Mouse (Mus musculus) lung, adult 2 months (tissue): ENCODE measurements at regions not wholly inside any gene's neighbourhood (a gene's known extent, or its start where the extent isn't known, plus 50 kb on each side); places are given as distances from the start of the nearest gene placed in this dataset.

ENCODE experiments used
- DNase-seq: peaks from one replicate; pipeline ENCODE4 v3.0.0; 2022
- H3K4me1 ChIP-seq: fragments of 200-500 bp; 2 replicates; pipeline ENCODE4 v1.6.1; 2011; ENCODE audit warnings: low read length; ENCODE audit not compliant: control insufficient read depth, insufficient read depth
- H3K4me3 ChIP-seq: fragments of 200-500 bp; replicated peaks from 2 replicates; pipeline ENCODE3; 2011; ENCODE audit warnings: low read depth, mild to moderate bottlenecking, control low read depth, low read length; ENCODE audit errors: extremely low read depth
- CTCF ChIP-seq: fragments of 200-500 bp; IDR thresholded peaks from 2 replicates; pipeline ENCODE4 v1.5.1; 2011; ENCODE audit warnings: mild to moderate bottlenecking, low read length, control low read depth; ENCODE audit not compliant: insufficient read depth
- POLR2A ChIP-seq: fragments of 200-500 bp; IDR thresholded peaks from 2 replicates; pipeline ENCODE4 v1.6.1; 2011; ENCODE audit warnings: low read depth, mild to moderate bottlenecking, control low read depth, low read length, borderline replicate concordance; ENCODE audit errors: extremely low read depth
- whole genome bisulfite sequencing: fragments of 180-500 bp; shearing (Covaris S2); methylation state at CpG from one replicate; pipeline ENCODE4 v1.1.7; 2018; 5-methylcytosine and 5-hydroxymethylcytosine counted together

DNA sequence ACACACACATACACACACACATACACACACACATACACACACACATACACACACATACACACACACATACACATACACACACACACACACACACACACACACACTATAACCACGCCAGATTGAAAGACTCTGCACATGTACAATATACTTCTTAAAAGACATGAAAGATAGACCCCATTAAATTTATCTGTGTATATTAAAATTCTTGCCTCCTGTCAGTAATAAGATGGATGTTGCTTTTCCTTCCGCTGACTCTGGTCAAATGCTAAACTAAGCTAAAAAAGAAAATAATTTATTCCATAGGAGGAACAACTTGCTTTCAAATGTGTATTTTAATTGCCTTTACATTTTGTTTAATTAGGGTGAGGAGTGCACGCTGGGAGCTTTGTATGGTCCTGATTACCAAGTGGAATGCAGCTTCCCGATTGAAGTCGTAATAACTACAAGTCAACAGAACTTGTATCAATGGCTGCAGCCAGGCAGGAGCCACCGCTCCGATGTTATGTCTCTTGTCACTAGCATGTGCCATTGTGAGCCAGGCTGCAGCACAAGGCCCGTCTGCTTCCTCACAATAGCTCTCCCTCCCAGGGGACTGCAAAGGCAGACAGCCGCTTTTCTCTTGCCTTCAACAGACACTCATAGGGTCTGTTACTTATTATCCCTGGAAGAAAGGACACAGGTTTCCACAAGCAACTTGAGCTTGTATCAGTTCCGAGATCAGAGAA is 129.7 kb downstream of the Dkk1 start:
- WGBS = 31% methylated on average over 10 of the region's 10 CpGs
- DNase-seq = no peak
- TF ChIP-seq CTCF (no peak), POLR2A (no peak)
- Histone ChIP-seq H3K4me3 (no peak overlapping the region), H3K4me1 (no peaks in the 10 kb centered on the region)

DNA sequence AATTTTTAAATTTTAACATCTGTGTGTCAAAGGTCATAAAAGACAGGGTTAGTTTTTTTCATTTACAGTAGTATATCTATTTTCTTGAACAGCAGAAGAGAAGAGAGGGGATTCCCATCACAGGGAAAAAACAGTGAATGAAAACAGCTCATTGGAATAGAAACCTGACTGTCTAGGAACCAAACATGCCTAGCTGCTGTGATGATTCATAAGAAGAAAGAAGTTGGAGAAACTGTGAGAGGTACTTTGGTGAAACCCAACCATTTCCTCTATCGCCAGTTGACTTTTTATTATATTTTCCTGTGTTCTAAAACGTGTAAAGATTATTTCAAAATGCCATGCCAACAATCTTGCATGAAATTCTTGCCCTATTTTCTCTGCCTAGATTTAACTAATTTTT is 123.8 kb downstream of the Dkk1 start:
- no peak for TF ChIP-seq POLR2A
- TF ChIP-seq CTCF = no peak
- WGBS = 58% methylated on average over 2 of the region's 2 CpGs
- Histone ChIP-seq H3K4me3 (no peak overlapping the region), H3K4me1 (no peaks in the 10 kb centered on the region)
- DNase-seq = no peak

DNA sequence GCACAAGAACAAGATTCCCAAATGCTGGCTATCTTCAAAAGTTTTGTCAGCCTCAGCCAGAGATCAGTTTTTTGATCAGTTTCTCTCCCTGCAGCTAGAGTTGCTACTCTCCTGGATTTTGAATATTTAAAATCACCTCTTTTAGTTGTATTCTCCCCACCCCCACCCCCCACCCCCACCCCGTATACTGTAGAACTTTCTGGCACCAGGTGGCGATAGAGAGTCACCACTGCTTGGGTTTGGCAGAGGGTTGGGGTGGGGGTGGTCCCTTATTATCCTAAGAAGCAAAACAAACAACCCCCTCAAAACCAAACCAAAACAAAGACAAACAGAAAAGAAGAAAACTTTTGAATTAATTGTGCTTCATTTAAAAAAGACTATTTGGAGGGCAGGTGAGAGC is 122.0 kb downstream of the Dkk1 start:
- H3K4me3 ChIP-seq = no peak overlapping the region
- 17% methylated on average over 2 of the region's 2 CpGs for WGBS
- TF ChIP-seq CTCF = no peak
- H3K4me1 ChIP-seq = no peaks in the 10 kb centered on the region
- no peak for DNase-seq

DNA sequence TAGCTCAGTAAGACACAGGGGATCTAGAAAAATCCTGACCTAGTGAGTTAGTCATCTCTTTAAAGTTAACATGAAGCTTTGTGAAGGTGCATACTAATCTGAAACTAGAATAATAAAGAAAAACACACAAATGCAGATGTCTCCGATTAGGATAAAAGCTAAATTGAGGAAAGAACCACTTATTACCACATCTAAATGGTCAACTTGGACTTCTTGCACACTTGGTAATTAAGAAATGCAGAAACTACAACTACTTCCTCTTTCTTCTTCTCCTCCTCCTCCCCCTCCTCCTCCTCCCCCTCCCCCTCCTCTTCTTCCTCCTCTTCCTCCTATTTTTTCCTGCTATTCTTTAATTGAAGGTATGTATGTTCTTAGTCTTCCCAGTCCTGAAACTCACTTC is 116.3 kb downstream of the Dkk1 start:
- no peak for DNase-seq
- Histone ChIP-seq H3K4me1 (no peaks in the 10 kb centered on the region), H3K4me3 (no peak overlapping the region)
- no peak for TF ChIP-seq POLR2A
- no peak for TF ChIP-seq CTCF
- WGBS = 78% methylated on average over 1 of the region's 1 CpGs

DNA sequence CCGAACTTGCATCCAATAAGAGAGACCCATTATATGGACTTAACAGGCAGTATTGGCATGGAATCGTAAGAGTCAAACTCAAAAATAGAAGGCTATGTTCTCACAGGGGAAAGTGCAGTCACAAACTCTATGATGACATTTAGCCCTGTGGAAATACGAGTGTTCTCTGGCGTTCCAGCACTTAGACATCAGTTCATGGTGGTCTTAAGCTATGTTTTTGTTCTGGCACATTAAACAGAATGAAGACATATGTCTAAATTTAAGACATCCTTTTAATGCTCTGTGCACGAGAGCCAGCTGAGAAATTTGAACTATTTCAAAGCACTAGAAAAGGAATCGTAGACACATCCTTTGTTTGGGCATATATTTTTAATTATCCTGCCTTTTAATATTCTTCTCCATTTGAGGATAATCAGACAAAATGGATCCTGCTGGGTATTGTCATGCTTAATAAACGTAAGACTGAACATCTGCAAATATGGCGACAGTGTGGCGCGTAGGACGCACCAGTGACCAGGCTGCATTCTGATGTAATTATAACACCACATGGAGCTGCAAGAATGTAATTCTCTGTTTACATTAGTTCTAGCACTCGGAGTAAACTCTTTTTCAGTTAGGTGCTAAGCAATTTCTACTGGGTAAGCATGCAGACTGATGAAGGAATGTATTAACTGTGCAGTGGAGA is 114.3 kb downstream of the Dkk1 start:
- no peak for TF ChIP-seq POLR2A
- TF ChIP-seq CTCF = no peak
- DNase-seq = no peak
- H3K4me3 ChIP-seq = no peak overlapping the region
- WGBS = 78% methylated on average over 12 of the region's 12 CpGs
- no peaks in the 10 kb centered on the region for H3K4me1 ChIP-seq

DNA sequence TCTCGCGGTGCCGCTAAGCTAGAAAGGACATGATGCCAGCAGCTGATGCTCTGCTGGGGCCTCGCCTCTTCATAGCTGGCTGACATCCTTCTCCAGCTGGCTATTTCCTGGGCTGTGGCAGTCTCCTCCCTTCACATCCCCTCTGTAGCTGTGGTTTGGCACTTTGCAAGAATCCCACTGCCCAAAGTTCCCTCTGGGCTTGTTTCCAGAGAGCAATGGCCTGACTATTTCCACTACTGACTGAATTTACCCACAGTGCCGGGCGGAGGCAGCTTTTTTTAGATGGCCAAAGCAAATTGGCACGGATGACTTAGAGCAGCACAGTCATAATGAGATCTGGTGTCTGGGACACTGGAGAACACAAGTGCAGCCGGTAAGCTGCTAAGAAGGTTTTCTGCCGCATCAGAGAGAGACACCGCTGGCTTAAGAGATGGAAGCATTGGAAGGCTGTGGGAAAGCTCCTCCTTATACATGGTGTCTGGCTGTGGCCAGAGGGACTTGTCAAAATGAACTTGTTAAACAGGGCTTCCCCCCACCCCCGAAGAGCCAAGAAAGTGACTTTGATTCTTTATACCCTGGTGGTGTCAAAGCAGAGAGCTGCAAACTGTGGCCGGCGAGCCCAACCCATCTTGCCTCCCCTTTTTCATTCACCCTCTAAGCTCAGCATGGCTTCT is 98.5 kb downstream of the Dkk1 start:
- WGBS = 77% methylated on average over 13 of the region's 13 CpGs
- Histone ChIP-seq H3K4me3 (no peak overlapping the region), H3K4me1 (no peaks in the 10 kb centered on the region)
- no peak for DNase-seq
- TF ChIP-seq CTCF (no peak), POLR2A (no peak)

DNA sequence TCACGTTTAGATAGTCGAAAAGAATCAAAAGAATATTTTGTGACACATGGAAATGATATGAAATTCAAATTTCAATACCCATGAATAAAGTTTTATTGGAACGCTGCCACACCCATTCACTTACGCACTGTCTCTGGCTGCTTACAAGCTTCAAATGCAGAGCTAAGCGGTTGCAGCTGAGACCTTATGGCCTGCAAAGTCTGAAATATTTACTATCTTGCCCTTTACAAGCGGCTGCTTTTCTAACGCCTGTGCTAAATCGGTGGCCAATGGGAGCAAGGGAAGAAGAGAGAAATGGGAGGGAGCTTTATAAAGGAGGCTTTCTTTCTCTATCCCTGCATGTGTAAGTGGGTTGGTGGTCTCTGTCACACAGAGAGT is 97.9 kb downstream of the Dkk1 start:
- Histone ChIP-seq H3K4me3 (no peak overlapping the region), H3K4me1 (no peaks in the 10 kb centered on the region)
- no peak for TF ChIP-seq CTCF
- TF ChIP-seq POLR2A = no peak
- WGBS = 64% methylated on average over 8 of the region's 8 CpGs
- no peak for DNase-seq

DNA sequence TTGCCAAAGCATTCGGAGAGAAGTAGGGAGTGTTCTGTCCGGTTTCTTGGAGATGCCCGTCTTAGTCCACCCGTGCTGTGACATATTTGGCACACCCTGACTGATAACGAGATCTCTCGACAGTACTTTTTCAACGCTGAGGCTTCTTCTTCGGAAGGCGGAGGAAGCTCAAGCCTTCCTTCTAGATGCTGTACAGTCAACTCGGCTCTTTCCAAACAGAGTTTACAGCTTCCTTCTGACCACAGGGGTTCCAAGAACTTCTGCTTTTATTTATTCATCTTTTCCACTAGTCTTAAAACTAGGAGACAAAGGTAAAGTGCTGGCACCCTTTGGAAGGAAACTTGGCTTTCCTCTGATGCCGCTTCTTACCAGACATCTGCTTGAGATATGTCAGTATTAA is 96.8 kb downstream of the Dkk1 start:
- WGBS = 76% methylated on average over 11 of the region's 11 CpGs
- no peaks in the 10 kb centered on the region for H3K4me1 ChIP-seq
- H3K4me3 ChIP-seq = no peak overlapping the region
- no peak for DNase-seq
- TF ChIP-seq CTCF (no peak), POLR2A (no peak)

DNA sequence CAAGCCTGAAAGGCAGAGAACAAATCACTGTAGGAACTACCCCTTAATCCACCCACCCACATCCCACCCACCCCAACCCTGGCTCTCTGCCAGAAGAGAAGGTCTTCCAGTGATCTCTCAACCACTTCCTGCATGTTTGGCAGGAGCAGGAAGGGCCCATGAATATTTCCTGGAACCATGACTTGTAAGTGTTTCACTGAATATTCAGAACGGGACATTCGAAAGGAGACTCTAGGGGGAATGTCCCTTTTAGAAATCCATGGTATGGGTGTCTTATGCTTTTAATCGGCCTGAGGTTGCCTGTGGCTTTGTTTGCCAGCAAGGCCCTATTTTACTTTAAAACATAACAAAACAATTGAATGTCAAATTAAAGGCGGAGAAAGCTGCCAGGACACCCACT is 66.0 kb downstream of the Dkk1 start:
- DNase-seq = no peak
- no peak for TF ChIP-seq CTCF
- no peak for TF ChIP-seq POLR2A
- Histone ChIP-seq H3K4me1 (no peaks in the 10 kb centered on the region), H3K4me3 (no peak overlapping the region)
- WGBS = 52% methylated on average over 4 of the region's 4 CpGs

DNA sequence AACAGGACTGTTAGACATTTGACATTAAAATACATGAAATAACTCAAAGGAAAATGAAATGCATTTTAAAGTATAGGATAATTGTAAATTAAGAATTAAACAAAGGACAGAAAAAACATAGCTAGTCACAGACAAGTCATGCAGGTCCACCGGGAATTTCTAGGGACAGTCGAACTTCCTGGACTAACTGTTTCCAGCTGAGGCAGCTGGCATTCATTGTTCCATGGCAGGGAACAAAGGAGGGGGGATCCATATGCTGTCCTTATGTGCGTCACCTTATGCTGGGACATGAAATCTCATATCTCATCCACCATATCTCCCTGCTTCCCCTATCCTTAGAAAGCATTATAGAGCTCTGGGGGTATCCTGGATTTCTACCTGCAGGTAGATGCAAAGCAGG is 59.7 kb downstream of the Dkk1 start:
- H3K4me1 ChIP-seq = no peaks in the 10 kb centered on the region
- TF ChIP-seq CTCF (no peak), POLR2A (no peak)
- no peak overlapping the region for H3K4me3 ChIP-seq
- 44% methylated on average over 3 of the region's 3 CpGs for WGBS
- DNase-seq = no peak
